Mouse (Mus musculus) left cerebral cortex, postnatal 36 days (tissue): ENCODE results near the gene Gm21188. TPM values are rescaled to one million over a fixed set of nuclear protein-coding genes. Genes with fewer than 3 reads are reported as not detected.
A peak's percentile ranks its signal among the peaks of the same experiment; 100 is the strongest.
"Not testable (repeated sequence)": the region's sequence is repeated elsewhere in the genome, so short reads cannot be mapped to it uniquely, and the experiment has no call there.

Experiments
- DNase-seq, 2 experiments: peaks; one replicate each; pipeline ENCODE4 v3.0.0; 2021 to 2022; ENCODE audit warnings: low spot score in 2 of 2, mixed read lengths in 1 of 2
- intact Hi-C: fragments of 180-260 bp; cut with DNase I; formaldehyde crosslinking; loops from one replicate; pipeline ENCODE4 v1.15.1; 2025
- total RNA-seq, 2 experiments: library from RNA; stranded (reverse); gene quantifications; 2 replicates each; pipeline ENCODE4 v1.2.3; 2021

Gm21188 gene
- total RNA-seq = under 1 TPM in 1 of 2 experiments, not detected in 1; 0.20 TPM

DNA sequence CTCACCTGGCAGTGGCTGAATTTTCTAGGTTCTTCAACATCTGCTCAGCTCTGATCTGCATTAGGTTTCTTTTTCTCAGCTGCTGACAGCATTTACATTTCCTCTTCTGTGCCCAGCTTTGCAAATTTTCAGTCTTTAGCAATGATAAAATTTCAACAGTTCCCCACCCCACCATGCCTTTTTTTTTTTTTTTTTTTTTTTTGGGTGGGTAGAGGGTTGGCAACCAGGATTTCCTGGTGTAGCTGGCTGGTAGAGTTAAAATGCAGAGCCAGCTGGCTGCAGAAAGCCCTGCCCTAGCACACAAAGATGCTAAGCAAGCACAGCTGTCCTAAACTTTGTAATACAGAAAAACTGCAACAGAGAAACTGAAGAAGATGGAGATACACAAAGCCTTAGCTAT is at the start of gene Gm21188:
Gene Gm21188, minus strand, starts transcription at position 110 of the 400 bp plus-strand sequence.
- DNase-seq, intact Hi-C loops: not testable (repeated sequence)

DNA sequence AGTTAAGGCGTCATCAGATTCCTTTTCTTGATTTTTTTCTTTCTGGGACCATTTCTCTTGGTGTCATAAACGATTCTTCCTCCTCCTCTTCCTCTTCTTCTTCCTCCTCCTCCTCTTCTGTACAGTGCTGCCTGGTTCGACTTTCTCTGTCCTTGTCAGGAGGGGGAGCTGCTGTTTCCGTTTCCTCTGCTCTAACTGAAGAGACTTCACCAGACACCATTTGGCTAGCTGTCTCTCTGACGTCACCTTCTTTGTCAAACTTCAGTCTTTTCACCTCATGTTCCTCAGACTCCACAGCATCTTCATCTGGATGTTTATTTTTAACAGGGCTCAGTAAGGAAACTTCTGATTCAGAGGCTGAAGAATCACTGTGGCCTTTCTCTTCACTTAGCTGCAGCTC is 47.3 kb upstream of the Gm21188 start:
- DNase-seq, intact Hi-C loops: not testable (repeated sequence)

- intact Hi-C loops, DNase-seq: not testable (repeated sequence)
These were observed 44.9 kb upstream of the Gm21188 start for GRCm38 (mm10) chr13:120096938-120097256.

- DNase-seq, intact Hi-C loops: not testable (repeated sequence)
These were observed 44.4 kb upstream of the Gm21188 start for GRCm38 (mm10) chr13:120096241-120096937.

DNA sequence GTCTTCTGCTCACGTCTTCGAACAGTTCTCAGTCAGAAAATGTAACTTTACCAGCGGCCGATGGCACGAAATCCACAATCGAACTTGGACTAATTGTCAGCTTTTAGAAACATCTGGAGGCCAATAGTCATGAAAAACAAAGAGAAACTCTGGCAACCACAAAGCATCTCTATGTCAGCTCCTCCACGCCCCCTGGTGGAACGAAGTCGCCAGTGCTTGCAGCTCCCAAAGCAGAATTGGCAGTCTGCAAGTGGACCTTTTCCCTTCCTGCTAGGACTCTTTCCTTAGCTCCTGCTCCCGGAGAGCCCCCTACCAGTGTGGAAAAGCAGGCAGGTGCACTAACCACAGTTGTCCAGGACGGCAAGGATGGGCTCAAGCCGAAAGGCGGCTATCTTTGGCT is 41.0 kb upstream of the Gm21188 start:
- intact Hi-C loops = not testable (repeated sequence)

DNA sequence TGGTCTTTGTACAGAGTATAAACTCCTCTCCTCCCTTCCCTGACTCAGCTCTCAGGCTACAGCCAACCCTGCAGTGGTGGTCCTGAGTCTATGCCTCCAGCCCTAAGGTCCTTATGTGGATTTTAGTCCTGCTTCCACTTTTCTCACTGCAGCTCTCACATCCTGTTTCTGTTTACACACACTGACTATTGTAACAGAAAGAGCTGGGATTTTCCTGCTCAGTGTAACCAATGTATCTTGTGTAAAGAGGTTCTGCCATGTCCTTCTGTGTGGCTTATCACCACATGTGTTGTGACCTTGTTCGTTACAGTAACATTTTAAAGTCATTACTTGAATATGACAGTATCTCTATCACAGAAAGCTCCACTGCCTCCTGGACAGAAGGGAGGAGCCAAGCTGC is 27.6 kb upstream of the Gm21188 start:
- intact Hi-C loops, DNase-seq: not testable (repeated sequence)

More for the DNA sequence above, 41.0 kb upstream of the Gm21188 start:
- DNase-seq = not testable (repeated sequence)

DNA sequence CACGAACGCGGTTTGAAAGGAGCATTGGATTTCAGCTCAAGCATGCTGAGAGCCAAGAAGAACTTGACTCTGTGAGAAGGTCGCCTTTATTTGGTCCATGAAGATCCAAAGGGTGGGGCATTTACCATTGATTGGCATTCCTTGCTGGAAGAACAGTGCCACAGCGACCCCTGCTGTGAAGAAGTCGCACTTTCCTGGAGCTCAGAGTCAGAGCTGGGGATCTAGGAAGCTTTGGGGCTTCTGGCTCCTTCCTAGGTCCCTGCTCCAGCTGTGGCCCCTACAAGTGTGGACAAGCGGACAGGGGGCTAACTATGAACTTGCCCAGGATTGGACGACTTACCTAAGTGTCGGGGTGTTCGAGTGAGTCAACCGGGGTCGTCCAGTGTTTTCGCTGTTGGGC is 18.9 kb upstream of the Gm21188 start:
- intact Hi-C loops, DNase-seq: not testable (repeated sequence)

- intact Hi-C loops, DNase-seq: not testable (repeated sequence)
These were observed 18.1 kb upstream of the Gm21188 start for GRCm38 (mm10) chr13:120070012-120070598.

DNA sequence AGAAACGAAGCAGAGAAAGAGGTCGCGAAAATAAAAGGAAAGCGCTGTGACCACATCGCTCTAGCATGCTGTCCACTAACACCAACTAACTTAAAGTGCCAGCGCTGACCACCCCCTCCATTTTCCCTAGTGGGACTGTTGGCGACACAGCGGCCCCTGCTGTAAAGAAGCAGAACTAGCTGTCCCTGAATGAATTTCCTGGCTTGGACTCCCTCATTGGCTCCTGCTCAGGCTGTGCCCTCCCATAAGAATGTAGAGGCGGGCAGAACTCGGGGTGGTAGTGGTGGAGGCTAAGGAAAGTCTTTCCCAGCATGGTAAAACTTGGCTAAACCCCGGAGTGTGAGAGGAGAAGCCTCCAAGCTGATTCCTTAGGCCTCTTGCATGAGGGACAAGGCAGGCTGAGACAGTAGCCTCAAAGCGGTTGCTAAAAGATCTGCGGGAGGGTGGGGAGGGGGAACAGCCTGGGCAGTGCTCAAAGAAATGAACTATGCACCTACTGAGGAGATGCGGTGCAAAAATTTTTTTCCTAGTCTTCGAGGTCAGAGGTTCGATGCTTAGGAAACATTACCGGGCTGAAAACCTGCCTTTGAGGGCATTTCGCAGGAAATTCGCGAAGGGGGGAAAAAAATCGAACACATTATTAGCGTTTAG is 11.6 kb upstream of the Gm21188 start:
- DNase-seq, intact Hi-C loops: not testable (repeated sequence)

GRCm38 (mm10) chr13:120062903-120063302 is 10.9 kb upstream of the Gm21188 start:
- DNase-seq, intact Hi-C loops: not testable (repeated sequence)

GRCm38 (mm10) chr13:120048608-120049007 is 3.4 kb downstream of the Gm21188 start:
- intact Hi-C loops = not testable (repeated sequence)

DNA sequence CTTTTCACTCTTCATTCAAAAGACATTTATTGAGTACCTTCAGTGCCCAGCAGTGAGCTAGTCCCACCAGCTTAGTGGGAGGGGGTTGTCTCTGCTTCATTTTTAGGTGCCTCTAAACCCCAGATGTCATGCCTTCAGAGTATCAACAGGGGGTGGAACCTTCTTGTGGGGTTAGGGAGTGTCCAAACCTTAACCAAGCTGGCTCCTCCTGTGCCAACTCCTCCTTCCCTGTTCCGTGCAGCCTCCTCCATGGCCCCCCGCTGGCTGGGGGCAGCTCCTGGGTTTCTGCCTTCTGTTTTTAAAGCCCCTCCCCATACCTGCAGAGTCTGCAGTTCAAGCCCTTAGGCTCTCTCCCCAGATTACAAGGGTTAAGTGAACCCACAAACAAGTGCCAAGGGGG is 3.8 kb downstream of the Gm21188 start:
- DNase-seq, intact Hi-C loops: not testable (repeated sequence)

More at GRCm38 (mm10) chr13:120048608-120049007, 3.4 kb downstream of the Gm21188 start:
- not testable (repeated sequence) for DNase-seq

GRCm38 (mm10) chr13:120046422-120047209 is 5.4 kb downstream of the Gm21188 start:
- intact Hi-C loops = not testable (repeated sequence)

GRCm38 (mm10) chr13:120041145-120041544 is 10.8 kb downstream of the Gm21188 start:
- DNase-seq, intact Hi-C loops: not testable (repeated sequence)

More at GRCm38 (mm10) chr13:120046422-120047209, 5.4 kb downstream of the Gm21188 start:
- DNase-seq = not testable (repeated sequence)

DNA sequence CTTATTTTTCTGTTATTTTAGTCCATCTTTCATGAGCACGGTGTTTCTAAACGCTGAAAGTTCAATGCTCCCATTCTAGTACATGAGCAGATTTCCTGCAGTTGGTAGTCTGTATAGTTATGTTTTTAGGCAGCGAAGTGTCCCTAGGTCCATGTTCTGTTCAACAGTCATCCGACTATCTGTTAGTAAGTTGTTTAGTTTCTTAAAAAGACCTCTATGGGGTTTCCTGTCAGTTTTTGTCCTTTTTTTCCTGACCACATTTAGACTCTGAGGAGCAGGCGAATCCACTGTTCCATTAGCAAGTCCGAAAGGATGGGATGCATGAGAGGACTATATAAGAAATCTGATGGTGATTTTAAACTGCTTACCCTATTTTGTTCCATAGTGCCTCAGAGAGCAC is 14.1 kb downstream of the Gm21188 start:
- DNase-seq, intact Hi-C loops: not testable (repeated sequence)

DNA sequence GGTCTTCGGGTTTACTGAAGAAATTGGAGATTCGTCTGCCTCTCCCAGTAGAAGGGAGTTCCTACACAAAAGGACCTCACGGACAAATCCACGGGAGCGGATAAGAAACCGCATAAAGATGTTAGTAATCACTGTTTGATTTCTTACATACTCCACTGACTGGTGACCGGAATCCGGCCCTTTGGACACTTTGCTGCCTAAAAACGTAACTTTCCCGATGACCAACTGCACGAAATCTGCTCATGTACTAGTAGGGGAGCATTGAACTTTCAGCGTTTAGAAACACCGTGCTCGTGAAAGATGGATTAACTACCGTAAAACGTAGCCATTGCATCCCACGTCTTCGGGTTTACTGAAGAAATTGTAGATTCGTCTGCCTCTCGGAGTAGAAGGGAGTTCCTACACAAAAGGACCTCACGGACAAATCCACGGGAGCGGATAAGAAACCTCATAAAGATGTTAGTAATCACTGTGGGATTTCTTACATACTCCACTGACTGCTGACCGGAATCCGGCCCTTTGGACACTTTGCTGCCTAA is 15.3 kb downstream of the Gm21188 start:
- intact Hi-C loops = not testable (repeated sequence)
- peak in 1 of 2 experiments; percentile 11 for DNase-seq

DNA sequence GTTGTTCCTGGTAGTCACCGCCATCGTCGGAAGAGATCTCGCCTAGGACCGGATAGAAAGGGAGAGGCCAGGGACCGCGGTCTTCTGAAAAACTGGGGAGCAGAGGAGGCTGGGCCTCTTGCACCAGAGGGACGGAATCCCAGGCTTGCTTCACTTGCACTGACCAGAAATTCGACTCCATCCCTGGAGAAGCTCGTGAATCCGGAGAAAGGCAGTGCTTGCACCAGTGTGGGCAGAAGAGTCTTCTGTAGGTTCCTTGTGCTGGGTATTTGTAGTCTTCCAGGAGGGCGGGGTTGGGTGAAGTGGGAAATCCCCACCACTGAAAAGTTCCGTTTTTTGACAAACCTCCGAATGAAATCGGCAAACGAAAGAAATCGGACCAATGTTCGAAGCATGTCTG is 16.8 kb downstream of the Gm21188 start:
- intact Hi-C loops = not testable (repeated sequence)
- DNase-seq = peak; percentile 36 to 38

DNA sequence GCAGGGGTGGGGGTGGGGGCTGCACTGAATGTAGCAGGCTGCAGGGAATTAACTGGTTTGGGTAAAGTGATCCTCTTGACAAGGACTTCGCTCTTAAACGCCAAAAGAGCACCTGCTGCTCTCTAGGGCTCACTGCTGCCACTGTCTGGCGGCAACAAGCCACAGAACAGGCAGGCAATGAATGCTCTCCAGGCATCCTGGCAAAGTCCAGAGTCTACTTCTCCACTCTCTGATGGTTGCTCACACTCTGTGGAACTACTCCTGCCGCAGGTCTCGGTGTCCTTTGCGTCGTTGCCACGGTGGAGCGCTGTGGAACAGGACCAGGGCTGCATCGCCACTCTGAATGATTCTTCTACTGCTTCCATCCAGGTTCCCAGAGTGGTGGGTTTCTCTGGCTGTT is 17.4 kb downstream of the Gm21188 start:
- intact Hi-C loops, DNase-seq: not testable (repeated sequence)

DNA sequence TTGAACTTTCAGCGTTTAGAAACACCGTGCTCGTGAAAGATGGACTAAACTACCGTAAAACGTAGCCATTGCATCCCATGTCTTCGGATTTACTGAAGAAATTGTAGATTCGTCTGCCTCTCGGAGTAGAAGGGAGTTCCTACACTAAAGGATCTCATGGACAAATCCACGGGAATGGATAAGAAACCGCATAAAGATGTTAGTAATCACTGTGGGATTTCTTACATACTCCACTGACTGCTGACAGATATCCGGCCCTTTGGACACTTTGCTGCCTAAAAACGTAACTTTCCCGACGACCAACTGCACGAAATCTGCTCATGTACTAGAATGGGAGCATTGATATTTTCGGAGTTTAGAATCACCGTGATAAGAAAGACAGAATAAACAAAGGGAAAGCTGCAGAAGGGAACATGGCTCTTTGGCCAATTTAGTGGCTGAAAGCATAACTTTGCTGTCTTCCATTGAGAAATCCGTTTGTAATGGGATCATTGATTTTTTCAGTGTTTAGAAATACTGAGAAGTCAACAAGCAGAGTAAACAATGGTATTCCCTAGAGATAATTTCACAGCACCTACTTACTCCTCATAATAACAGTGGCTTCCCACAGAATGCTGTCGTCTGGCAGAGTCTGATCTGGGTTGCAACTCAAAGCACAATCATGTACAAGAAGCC is 18.3 kb downstream of the Gm21188 start:
- DNase-seq = peak; percentile 45 to 65
- intact Hi-C loops = not testable (repeated sequence)
